Mouse (Mus musculus): Measurements from ENCODE around the gene Nfix. TPM values are rescaled to one million over a fixed set of nuclear protein-coding genes. Genes with fewer than 3 reads are reported as not detected.

Gene Nfix
- polyA plus RNA-seq, 1 experiment from 2014 or later, result 2.2 TPM

- under 1% methylated on average over 51 of the region's 55 CpGs for WGBS
- Histone ChIP-seq H3K9me3 (ENCODE audit: control insufficient read depth, low read length) (no peaks in the 10 kb centered on the region), H3K27ac (ENCODE audit: low read depth, low read length) (peak within 1 kb of the TSS; percentile 85), H3K4me1 (ENCODE audit: control insufficient read depth, insufficient read depth, low read length) (peaks cover 22% of the 10 kb centered on the region), H3K9ac (ENCODE audit: low read length) (peak within 1 kb of the TSS; percentile 97), H3K4me2 (peak within 1 kb of the TSS; percentile 68), H3K36me3 (ENCODE audit: control insufficient read depth, insufficient read depth, low read length) (peaks cover 57% of the 10 kb centered on the region), H3K4me3 (ENCODE audit: low read depth, low read length) (peak within 1 kb of the TSS; percentile 94), H3K27me3 (ENCODE audit: control insufficient read depth, insufficient read depth, low read length) (no peaks in the 10 kb centered on the region)
- peak; percentile 98 for DNase-seq (ENCODE audit: low spot score, missing footprints)
- peak; percentile 97 for ATAC-seq (ENCODE audit: low FRiP score)
Observed at GRCm38 (mm10) chr8:84840248-84840999, 40.3 kb upstream of the Nfix start, which contains the start of gene Rad23a. Gene Rad23a (minus strand): TSS chr8:84840665.

GRCm38 (mm10) chr8:84839875-84840247 is 39.7 kb upstream of the Nfix start:
- Histone ChIP-seq H3K4me1 (ENCODE audit: control insufficient read depth, insufficient read depth, low read length) (peaks cover 17% of the 10 kb centered on the region), H3K9me3 (ENCODE audit: control insufficient read depth, low read length) (no peaks in the 10 kb centered on the region), H3K4me3 (ENCODE audit: low read depth, low read length) (peak overlapping the region; percentile 94), H3K27ac (ENCODE audit: low read depth, low read length) (peak overlapping the region; percentile 85), H3K36me3 (ENCODE audit: control insufficient read depth, insufficient read depth, low read length) (peaks cover 57% of the 10 kb centered on the region), H3K9ac (ENCODE audit: low read length) (peak overlapping the region; percentile 97), H3K27me3 (ENCODE audit: control insufficient read depth, insufficient read depth, low read length) (no peaks in the 10 kb centered on the region), H3K4me2 (peak overlapping the region; percentile 68)
- ATAC-seq (ENCODE audit: low FRiP score) (no peak), DNase-seq (ENCODE audit: low spot score, missing footprints) (no peak)
- WGBS, result 4% methylated on average over 7 of the region's 7 CpGs

- no peak overlapping the region for H3K9ac ChIP-seq (ENCODE audit: low read length)
- peak overlapping the region; percentile 94; the same call in 1 of the 2 replicates for H3K4me3 ChIP-seq (ENCODE audit: low read depth, low read length)
- no peaks in the 10 kb centered on the region for H3K9me3 ChIP-seq (ENCODE audit: control insufficient read depth, low read length)
- H3K27ac ChIP-seq (ENCODE audit: low read depth, low read length), result no peak overlapping the region
- H3K4me2 ChIP-seq, result peak overlapping the region; percentile 68
- H3K27me3 ChIP-seq (ENCODE audit: control insufficient read depth, insufficient read depth, low read length), result no peaks in the 10 kb centered on the region
- WGBS, result 94% methylated on average over 2 of the region's 2 CpGs
- ATAC-seq (ENCODE audit: low FRiP score) (no peak), DNase-seq (ENCODE audit: low spot score, missing footprints) (peak; percentile 82)
- peaks cover 12% of the 10 kb centered on the region for H3K4me1 ChIP-seq (ENCODE audit: control insufficient read depth, insufficient read depth, low read length)
- peaks cover 52% of the 10 kb centered on the region for H3K36me3 ChIP-seq (ENCODE audit: control insufficient read depth, insufficient read depth, low read length)
Observed at GRCm38 (mm10) chr8:84839411-84839810, 39.3 kb upstream of the Nfix start.

GRCm38 (mm10) chr8:84838513-84838912 is 38.4 kb upstream of the Nfix start:
- H3K36me3 ChIP-seq (ENCODE audit: control insufficient read depth, insufficient read depth, low read length), result peaks cover 43% of the 10 kb centered on the region
- no peak overlapping the region for H3K4me2 ChIP-seq
- H3K4me3 ChIP-seq (ENCODE audit: low read depth, low read length), result no peak overlapping the region
- H3K27ac ChIP-seq (ENCODE audit: low read depth, low read length), result no peak overlapping the region
- H3K4me1 ChIP-seq (ENCODE audit: control insufficient read depth, insufficient read depth, low read length), result peaks cover 9% of the 10 kb centered on the region
- H3K9ac ChIP-seq (ENCODE audit: low read length), result no peak overlapping the region
- ATAC-seq (ENCODE audit: low FRiP score), result no peak
- 87% methylated on average over 5 of the region's 5 CpGs for WGBS
- no peaks in the 10 kb centered on the region for H3K9me3 ChIP-seq (ENCODE audit: control insufficient read depth, low read length)
- no peaks in the 10 kb centered on the region for H3K27me3 ChIP-seq (ENCODE audit: control insufficient read depth, insufficient read depth, low read length)
- peak; percentile 53 for DNase-seq (ENCODE audit: low spot score, missing footprints)

GRCm38 (mm10) chr8:84837912-84838470 is 37.8 kb upstream of the Nfix start:
- H3K9ac ChIP-seq (ENCODE audit: low read length), result no peak overlapping the region
- peaks cover 14% of the 10 kb centered on the region for H3K4me1 ChIP-seq (ENCODE audit: control insufficient read depth, insufficient read depth, low read length)
- H3K36me3 ChIP-seq (ENCODE audit: control insufficient read depth, insufficient read depth, low read length), result peaks cover 40% of the 10 kb centered on the region
- H3K9me3 ChIP-seq (ENCODE audit: control insufficient read depth, low read length), result no peaks in the 10 kb centered on the region
- 81% methylated on average over 15 of the region's 15 CpGs for WGBS
- no peak overlapping the region for H3K27ac ChIP-seq (ENCODE audit: low read depth, low read length)
- no peak overlapping the region for H3K4me2 ChIP-seq
- H3K4me3 ChIP-seq (ENCODE audit: low read depth, low read length), result no peak overlapping the region
- DNase-seq (ENCODE audit: low spot score, missing footprints) (peak; percentile 35), ATAC-seq (ENCODE audit: low FRiP score) (no peak)
- no peaks in the 10 kb centered on the region for H3K27me3 ChIP-seq (ENCODE audit: control insufficient read depth, insufficient read depth, low read length)

- WGBS, result 69% methylated on average over 8 of the region's 8 CpGs
- no peak overlapping the region for H3K4me2 ChIP-seq
- H3K36me3 ChIP-seq (ENCODE audit: control insufficient read depth, insufficient read depth, low read length), result peaks cover 33% of the 10 kb centered on the region
- no peaks in the 10 kb centered on the region for H3K27me3 ChIP-seq (ENCODE audit: control insufficient read depth, insufficient read depth, low read length)
- H3K4me3 ChIP-seq (ENCODE audit: low read depth, low read length), result no peak overlapping the region
- no peaks in the 10 kb centered on the region for H3K9me3 ChIP-seq (ENCODE audit: control insufficient read depth, low read length)
- no peak overlapping the region for H3K27ac ChIP-seq (ENCODE audit: low read depth, low read length)
- no peak for ATAC-seq (ENCODE audit: low FRiP score)
- peaks cover 15% of the 10 kb centered on the region for H3K4me1 ChIP-seq (ENCODE audit: control insufficient read depth, insufficient read depth, low read length)
- DNase-seq (ENCODE audit: low spot score, missing footprints), result peak; percentile 75
- H3K9ac ChIP-seq (ENCODE audit: low read length), result no peak overlapping the region
Observed at GRCm38 (mm10) chr8:84837149-84837911, 37.2 kb upstream of the Nfix start.

GRCm38 (mm10) chr8:84834866-84835855 is 35.0 kb upstream of the Nfix start:
- Histone ChIP-seq H3K9me3 (ENCODE audit: control insufficient read depth, low read length) (no peaks in the 10 kb centered on the region), H3K27me3 (ENCODE audit: control insufficient read depth, insufficient read depth, low read length) (no peaks in the 10 kb centered on the region), H3K9ac (ENCODE audit: low read length) (no peak overlapping the region), H3K4me3 (ENCODE audit: low read depth, low read length) (no peak overlapping the region), H3K27ac (ENCODE audit: low read depth, low read length) (no peak overlapping the region), H3K4me2 (no peak overlapping the region), H3K36me3 (ENCODE audit: control insufficient read depth, insufficient read depth, low read length) (peaks cover 28% of the 10 kb centered on the region), H3K4me1 (ENCODE audit: control insufficient read depth, insufficient read depth, low read length) (peaks cover 15% of the 10 kb centered on the region)
- ATAC-seq (ENCODE audit: low FRiP score) (no peak), DNase-seq (ENCODE audit: low spot score, missing footprints) (peak; percentile 69)
- 92% methylated on average over 10 of the region's 10 CpGs for WGBS

- Histone ChIP-seq H3K9me3 (ENCODE audit: control insufficient read depth, low read length) (no peaks in the 10 kb centered on the region), H3K36me3 (ENCODE audit: control insufficient read depth, insufficient read depth, low read length) (peaks cover 28% of the 10 kb centered on the region), H3K4me1 (ENCODE audit: control insufficient read depth, insufficient read depth, low read length) (peaks cover 8% of the 10 kb centered on the region; the same call in 1 of the 2 replicates), H3K27ac (ENCODE audit: low read depth, low read length) (no peak overlapping the region), H3K4me3 (ENCODE audit: low read depth, low read length) (no peak overlapping the region), H3K27me3 (ENCODE audit: control insufficient read depth, insufficient read depth, low read length) (no peaks in the 10 kb centered on the region), H3K4me2 (no peak overlapping the region), H3K9ac (ENCODE audit: low read length) (no peak overlapping the region)
- WGBS, result 89% methylated on average over 19 of the region's 19 CpGs
- ATAC-seq (ENCODE audit: low FRiP score), result no peak
- DNase-seq (ENCODE audit: low spot score, missing footprints), result peak; percentile 69
Observed at GRCm38 (mm10) chr8:84834002-84834865, 34.1 kb upstream of the Nfix start.

All from midbrain, embryonic 11.5 days (tissue).